Mouse (Mus musculus): ENCODE measurements around the gene Proca1.

DNA sequence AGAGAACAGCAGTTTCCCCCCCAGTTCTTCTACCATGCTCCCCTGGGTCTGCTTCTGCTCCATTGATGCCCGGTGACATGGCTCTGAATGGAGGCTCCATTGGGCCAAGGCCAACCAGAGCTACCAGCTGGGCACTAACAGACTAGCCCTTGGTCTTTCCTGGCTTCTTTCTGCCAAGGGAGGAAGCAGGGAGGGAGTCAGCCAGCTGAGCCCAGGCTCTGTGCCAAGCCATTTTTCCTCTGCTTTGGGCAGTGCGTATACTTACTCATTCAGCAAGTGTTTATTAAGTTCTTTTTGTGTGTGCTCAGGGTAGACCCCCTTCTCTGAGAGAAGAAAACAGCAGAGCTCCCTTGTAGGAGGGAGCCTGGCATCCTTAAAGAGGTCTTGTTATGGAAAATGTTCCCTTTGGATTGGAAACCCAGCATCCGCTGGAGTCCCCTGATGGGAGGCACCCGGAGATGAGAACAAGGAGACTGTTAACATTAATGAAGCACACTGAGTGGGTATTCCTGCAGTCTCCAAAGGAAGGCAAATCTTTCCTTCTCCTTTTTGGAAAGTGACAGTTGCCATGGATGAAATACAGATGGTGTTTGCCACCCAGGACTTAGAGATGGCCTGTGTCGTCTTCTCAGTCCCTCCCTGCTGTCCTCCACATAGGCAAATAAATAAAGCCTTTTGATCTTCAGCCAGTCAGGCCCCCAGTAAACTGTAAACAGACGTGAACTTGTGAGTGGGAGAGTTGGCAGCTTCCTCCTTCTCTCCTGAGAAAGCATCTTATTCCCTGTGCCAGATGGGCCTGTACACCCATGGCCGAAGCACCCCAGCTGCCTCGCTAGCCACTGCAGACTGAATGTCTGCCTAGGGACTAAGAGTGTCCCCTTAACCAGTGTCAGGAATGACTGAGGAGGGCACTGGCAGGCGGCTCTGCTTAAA lies 40.6 kb upstream of the Proca1 start:
- no peak for TF ChIP-seq CTCF (IDR thresholded peaks at IDR 0.05)
- TF ChIP-seq EP300 (IDR thresholded peaks at IDR 0.05) = no peak
